Mouse (Mus musculus) embryonic facial prominence, embryonic 10.5 days (tissue): ENCODE results near the gene Lin7a. TPM values are rescaled to one million over a fixed set of nuclear protein-coding genes. Genes with fewer than 3 reads are reported as not detected.

Source experiments
- DNase-seq: peaks from one replicate; pipeline ENCODE4 v3.0.0-alpha.2; 2017; ENCODE audit warnings: low spot score
- H3K27ac ChIP-seq: fragments of 300-500 bp; sonication (generic); replicated peaks from 2 replicates; pipeline ENCODE4 v1.5.1; 2016; ENCODE audit warnings: mild to moderate bottlenecking
- H3K27me3 ChIP-seq: fragments of 300-500 bp; sonication (generic); replicated peaks from 2 replicates; pipeline ENCODE4 v1.6.1; 2016; ENCODE audit warnings: low read depth, mild to moderate bottlenecking; ENCODE audit not compliant: poor library complexity, severe bottlenecking
- H3K36me3 ChIP-seq: fragments of 300-500 bp; sonication (generic); replicated peaks from 2 replicates; pipeline ENCODE4 v1.6.1; 2016; ENCODE audit warnings: mild to moderate bottlenecking, moderate library complexity
- H3K4me1 ChIP-seq: fragments of 300-500 bp; sonication (generic); 2 replicates; pipeline ENCODE4 v1.6.1; 2016
- H3K4me3 ChIP-seq: fragments of 300-500 bp; sonication (generic); 2 replicates; pipeline ENCODE4 v1.5.1; 2016; ENCODE audit warnings: mild to moderate bottlenecking, moderate library complexity
- H3K9me3 ChIP-seq: fragments of 300-500 bp; sonication (generic); 2 replicates; pipeline ENCODE4 v1.6.1; 2016; ENCODE audit warnings: mild to moderate bottlenecking
- WGBS: fragments of 180-500 bp; shearing (Covaris S2); methylation state at CpG from one replicate; pipeline ENCODE4 v1.1.7; 2016; 5-methylcytosine and 5-hydroxymethylcytosine counted together
- polyA plus RNA-seq: library from polyadenylated mRNA; unstranded; fragments of >200 nt; fragmentation: Nextera tagmentation; extraction: Ambion mirVana; gene quantifications from 2 replicates; pipeline ENCODE4 v1.2.1, GENCODE M21; 2016

Gene Lin7a
- polyA plus RNA-seq, 1 experiment from 2014 or later: 2.0 TPM

DNA sequence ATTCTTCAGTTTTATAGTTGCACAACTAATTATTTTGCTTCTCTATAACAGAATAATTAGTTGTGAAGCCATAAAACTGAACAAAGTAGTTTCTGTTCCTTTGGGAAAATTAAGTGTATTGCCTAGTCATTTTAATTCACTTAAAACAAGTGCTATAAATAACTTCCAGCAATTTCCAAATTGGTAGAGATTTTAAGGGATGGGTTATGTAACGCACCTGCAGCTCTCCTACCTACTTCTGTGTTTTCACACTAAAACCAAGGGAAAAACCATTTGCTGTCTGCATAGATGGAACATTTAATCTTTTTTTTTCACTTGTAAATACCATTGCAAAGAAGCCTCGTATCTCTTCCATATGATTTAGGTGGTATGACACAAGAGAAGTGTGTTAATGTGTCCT is 90.5 kb downstream of the Lin7a start:
- WGBS: 86% methylated on average over 2 of the region's 2 CpGs
- DNase-seq: no peak
- H3K36me3 ChIP-seq: no peaks in the 10 kb centered on the region
- H3K27me3 ChIP-seq: no peaks in the 10 kb centered on the region
- no peak overlapping the region for H3K27ac ChIP-seq
- H3K9me3 ChIP-seq: no peaks in the 10 kb centered on the region
- no peaks in the 10 kb centered on the region for H3K4me1 ChIP-seq
- no peak overlapping the region for H3K4me3 ChIP-seq

DNA sequence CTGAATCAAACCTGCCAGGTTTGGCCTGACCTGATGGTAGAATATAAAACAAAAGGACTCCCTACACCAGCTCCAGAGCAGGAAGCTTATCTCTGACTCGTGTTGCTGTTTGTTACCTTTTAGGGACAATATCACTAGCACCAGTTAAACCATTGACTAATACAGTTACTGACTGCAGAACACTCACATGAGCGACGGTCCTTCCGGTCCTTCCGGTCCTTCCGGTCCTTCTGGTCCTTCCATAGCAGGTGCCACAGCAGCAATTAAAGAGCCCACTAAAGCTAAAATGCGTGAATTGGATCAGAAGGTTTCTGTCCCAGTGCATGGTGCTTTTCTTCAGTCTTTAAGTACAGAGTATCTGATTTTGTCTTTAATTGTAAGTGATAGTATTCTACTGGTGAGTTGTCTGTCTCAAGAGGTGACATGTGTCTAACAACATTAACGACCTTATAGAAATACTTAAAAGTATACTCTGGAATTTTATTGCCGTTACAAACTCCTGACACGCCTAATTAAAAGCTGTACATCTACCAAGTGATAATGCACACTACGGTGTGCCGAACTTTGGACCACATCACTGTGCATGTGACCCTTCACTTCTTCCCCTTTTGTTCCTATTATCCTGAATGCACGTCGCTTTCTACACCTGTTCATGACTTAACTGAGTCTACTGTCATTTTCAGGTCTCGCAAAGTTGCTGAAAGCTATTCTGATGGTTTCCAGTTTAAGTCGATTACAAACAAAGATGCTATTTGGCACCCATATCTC is 91.7 kb downstream of the Lin7a start:
- WGBS: 91% methylated on average over 16 of the region's 16 CpGs
- no peaks in the 10 kb centered on the region for H3K27me3 ChIP-seq
- H3K4me3 ChIP-seq: no peak overlapping the region
- no peaks in the 10 kb centered on the region for H3K9me3 ChIP-seq
- H3K36me3 ChIP-seq: no peaks in the 10 kb centered on the region
- H3K4me1 ChIP-seq: no peaks in the 10 kb centered on the region
- H3K27ac ChIP-seq: no peak overlapping the region
- no peak for DNase-seq

DNA sequence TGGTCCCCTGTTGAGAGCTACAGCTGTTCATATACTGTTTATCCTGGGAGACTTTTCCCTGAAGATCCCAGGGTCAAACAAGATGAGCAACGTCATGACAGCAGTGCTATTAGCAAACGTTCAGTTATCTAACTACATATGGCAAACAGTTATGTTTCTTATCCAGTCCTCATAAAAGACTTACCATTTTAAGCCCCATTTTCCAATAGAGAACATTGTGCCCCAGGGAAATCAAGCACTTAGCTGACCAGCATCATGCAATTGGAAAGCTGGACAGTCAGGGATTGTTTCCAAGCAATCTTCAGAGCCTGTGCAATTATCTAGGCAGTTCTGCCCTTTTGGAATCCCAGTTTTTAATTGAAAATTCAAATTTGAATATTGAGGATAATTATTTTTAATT is 105.7 kb downstream of the Lin7a start:
- no peaks in the 10 kb centered on the region for H3K9me3 ChIP-seq
- no peaks in the 10 kb centered on the region for H3K27me3 ChIP-seq
- H3K27ac ChIP-seq: no peak overlapping the region
- H3K36me3 ChIP-seq: no peaks in the 10 kb centered on the region
- no peak for DNase-seq
- WGBS: 49% methylated on average over 2 of the region's 2 CpGs
- no peaks in the 10 kb centered on the region for H3K4me1 ChIP-seq
- H3K4me3 ChIP-seq: no peak overlapping the region

DNA sequence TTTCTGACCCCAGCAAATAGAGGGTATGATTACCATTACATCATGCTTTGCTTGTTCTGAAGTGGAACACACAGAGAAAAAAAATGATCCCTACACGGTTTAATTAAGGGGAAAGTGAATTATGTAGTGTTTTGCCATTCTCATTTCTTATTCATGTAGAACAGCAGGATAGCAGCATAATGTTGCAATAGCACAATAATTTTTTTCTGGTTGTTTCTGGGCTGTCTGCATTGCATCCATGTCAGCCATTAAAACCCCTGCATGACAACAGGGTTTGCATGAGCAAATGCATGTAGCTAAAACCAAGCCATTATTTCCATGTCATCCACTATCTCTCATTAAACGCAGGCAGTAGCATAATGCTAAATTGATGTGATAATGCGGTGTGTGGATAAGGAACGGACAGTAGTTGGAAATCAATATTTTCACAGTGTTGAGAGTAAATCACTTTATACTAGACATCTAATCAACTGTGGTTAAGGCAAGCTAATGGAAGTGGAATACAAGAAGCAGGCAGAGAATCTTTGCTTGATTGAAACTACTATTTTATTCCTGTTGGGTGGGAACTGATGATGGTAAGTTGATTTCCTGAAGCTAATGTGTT is 109.8 kb downstream of the Lin7a start:
- Histone ChIP-seq H3K4me1 (no peaks in the 10 kb centered on the region), H3K27me3 (no peaks in the 10 kb centered on the region), H3K4me3 (no peak overlapping the region), H3K9me3 (no peaks in the 10 kb centered on the region), H3K36me3 (no peaks in the 10 kb centered on the region), H3K27ac (no peak overlapping the region)
- no peak for DNase-seq
- 86% methylated on average over 4 of the region's 4 CpGs for WGBS

DNA sequence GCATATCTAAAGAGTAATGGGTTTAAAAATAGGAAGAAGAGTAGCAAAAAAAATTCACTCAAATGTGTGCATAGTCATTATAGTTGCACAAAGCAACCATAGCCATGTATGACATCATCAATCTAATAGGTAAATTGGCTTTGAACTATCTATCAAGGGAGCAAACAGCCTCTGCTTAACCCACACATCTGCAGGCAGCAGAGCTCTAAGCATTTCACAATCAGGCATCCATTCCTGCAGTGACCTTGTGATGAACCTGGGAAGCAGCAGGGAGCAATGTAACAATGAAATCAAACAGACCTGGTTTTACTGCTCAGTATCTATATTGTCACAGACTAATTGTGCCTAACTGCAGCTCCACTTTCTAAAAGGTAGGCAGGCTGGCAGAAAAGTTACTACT is 112.3 kb downstream of the Lin7a start:
- Histone ChIP-seq H3K9me3 (no peaks in the 10 kb centered on the region), H3K27me3 (no peaks in the 10 kb centered on the region), H3K36me3 (no peaks in the 10 kb centered on the region), H3K27ac (no peak overlapping the region), H3K4me3 (no peak overlapping the region), H3K4me1 (no peaks in the 10 kb centered on the region)
- no peak for DNase-seq

DNA sequence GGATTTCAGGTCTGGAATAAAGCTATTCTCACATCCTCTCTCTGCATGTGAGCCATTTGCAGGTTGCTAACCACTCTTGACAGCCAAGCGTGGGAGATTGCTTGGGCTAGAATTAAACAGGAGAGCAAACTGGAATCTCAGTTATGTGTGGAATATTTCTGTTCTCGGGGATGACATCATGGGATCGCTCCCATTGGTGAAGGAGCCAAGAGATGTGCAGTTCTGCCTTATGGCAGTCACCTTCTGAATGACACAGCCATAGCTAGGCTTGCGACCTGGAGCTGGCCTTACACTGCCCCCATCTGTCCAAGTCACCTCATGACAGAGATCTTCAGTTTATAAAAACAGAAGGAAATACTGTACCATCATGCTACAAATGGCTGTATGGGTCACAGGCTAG is 118.0 kb downstream of the Lin7a start:
- peak; percentile 33 for DNase-seq
- no peaks in the 10 kb centered on the region for H3K9me3 ChIP-seq
- WGBS: 54% methylated on average over 4 of the region's 4 CpGs
- H3K36me3 ChIP-seq: no peaks in the 10 kb centered on the region
- H3K27me3 ChIP-seq: no peaks in the 10 kb centered on the region
- H3K4me3 ChIP-seq: no peak overlapping the region
- H3K27ac ChIP-seq: no peak overlapping the region
- H3K4me1 ChIP-seq: no peaks in the 10 kb centered on the region

DNA sequence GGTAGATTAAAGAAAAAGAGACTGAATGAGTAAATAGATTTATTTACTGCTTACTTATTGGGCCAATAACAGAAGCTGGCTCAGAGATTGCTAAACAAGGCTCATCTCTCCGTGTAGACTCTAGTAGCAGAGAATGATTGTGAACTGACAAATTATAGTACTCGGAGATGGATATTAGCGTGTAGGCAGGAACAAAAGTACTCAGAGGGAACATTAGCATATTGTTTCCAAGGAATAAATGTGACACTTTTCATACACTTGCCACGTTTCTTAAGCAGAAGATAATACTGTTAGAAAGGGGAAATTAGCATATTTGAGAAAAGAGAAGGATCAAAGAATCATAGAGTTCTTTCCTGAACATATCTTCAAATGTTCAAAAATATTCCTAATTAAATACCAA is 133.9 kb downstream of the Lin7a start:
- Histone ChIP-seq H3K4me3 (no peak overlapping the region), H3K27me3 (no peaks in the 10 kb centered on the region), H3K27ac (no peak overlapping the region), H3K9me3 (no peaks in the 10 kb centered on the region), H3K36me3 (no peaks in the 10 kb centered on the region), H3K4me1 (no peaks in the 10 kb centered on the region)
- no peak for DNase-seq
- 88% methylated on average over 4 of the region's 4 CpGs for WGBS

DNA sequence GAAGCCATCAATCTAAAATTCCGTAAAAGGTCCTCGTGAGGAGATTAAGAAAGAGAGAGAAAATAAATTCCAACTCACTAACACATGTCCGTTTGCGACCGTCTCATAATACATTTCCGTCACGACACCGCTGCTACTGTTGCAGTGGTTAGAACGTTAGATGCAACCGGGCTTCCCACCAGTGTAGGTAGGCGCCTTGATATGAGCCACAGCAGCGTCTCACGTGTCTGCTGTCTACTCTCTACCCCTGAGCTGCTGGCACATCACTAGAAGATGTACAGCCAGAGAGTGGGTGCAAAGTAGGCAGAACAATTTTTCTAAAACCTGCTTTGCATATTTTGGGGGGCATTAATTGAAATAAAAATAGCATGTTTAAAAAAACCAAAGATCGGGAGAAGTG is 146.8 kb downstream of the Lin7a start:
- Histone ChIP-seq H3K36me3 (no peaks in the 10 kb centered on the region), H3K27me3 (no peaks in the 10 kb centered on the region), H3K4me1 (no peaks in the 10 kb centered on the region), H3K9me3 (no peaks in the 10 kb centered on the region), H3K4me3 (no peak overlapping the region), H3K27ac (no peak overlapping the region)
- DNase-seq: no peak
- 92% methylated on average over 14 of the region's 14 CpGs for WGBS

DNA sequence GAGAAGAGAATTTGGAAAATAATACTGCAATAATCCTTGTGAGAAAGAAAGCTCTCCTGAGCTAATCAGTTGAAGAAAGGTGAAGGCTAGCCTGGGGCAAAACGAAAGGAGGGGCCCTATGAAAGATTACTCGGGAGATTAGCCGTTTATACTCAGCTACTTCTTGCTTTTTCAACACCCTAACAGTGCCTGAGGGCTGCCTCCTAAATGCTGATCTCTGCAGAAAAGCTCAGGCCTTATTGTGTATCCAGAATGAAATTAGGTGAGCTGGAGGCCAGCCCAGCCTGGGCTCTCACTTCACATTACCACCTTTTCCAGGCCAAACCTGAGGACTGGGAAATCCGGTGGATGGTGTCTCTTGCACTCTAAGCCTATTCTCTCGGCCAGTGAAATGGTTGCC is 165.5 kb downstream of the Lin7a start:
- no peak for DNase-seq
- Histone ChIP-seq H3K36me3 (no peaks in the 10 kb centered on the region), H3K27ac (no peak overlapping the region), H3K4me3 (no peak overlapping the region), H3K27me3 (no peaks in the 10 kb centered on the region), H3K4me1 (no peaks in the 10 kb centered on the region), H3K9me3 (no peaks in the 10 kb centered on the region)
- 53% methylated on average over 5 of the region's 5 CpGs for WGBS

DNA sequence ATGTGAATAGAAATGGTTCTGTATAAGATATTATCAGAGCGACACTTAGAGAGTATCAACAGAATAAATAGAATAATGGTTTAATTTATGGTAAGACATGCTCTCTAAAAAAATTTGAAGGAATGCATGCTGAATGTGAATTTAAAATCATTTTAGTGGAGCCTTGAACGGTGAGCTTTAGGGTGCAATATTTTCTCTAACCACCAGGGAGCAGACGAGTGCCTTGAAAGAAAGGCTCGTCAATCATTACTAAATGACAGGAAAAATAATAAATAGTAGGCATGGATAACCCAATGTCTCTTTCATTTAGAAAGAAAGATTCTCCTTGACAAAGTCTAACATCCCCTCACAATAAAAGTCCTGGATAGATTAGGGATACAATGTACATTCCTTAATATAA is 171.3 kb downstream of the Lin7a start:
- H3K27ac ChIP-seq: no peak overlapping the region
- no peaks in the 10 kb centered on the region for H3K36me3 ChIP-seq
- H3K4me3 ChIP-seq: no peak overlapping the region
- DNase-seq: no peak
- no peaks in the 10 kb centered on the region for H3K27me3 ChIP-seq
- H3K4me1 ChIP-seq: no peaks in the 10 kb centered on the region
- H3K9me3 ChIP-seq: no peaks in the 10 kb centered on the region
- 11% methylated on average over 4 of the region's 4 CpGs for WGBS

DNA sequence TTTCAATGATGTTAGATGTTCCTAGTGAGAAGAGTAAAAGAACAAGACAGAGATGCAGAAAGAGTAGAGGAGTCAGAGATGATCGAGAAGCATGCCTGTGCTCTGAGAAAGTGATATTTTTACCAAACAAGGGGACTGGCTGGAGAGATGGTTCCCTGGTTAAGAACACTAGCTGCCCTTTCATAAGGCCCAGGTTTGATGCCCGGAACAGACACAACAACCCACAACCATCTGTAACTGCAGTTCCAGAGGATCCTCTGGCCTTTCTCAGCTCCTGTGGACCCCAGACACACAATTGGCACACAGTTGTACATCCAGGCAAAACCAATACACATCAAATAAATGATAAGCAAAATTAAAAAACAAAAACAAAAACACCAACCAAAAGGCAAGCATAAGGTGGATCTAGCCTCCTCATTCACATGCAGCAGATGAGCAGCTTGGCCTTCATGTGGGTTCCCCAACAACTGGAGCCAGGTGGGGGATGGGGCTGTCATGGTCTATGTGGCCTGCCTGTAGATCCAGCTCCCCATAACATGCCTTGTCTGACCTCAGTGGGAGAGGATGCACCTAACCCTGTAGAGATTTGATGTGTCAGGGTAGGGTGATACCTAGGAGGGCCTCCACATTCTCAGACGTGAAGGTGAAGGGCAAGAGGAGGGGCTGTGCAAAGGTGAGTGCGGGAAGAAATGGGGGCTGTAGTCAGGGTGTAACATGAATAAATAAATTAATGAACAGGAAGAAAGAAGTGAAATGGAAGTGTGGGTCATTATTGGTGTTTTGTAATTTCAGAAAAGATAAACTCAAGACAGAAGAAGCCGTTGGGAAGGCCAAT is 178.2 kb downstream of the Lin7a start:
- no peak for DNase-seq
- H3K4me3 ChIP-seq: no peak overlapping the region
- 86% methylated on average over 5 of the region's 5 CpGs for WGBS
- no peaks in the 10 kb centered on the region for H3K36me3 ChIP-seq
- H3K27me3 ChIP-seq: no peaks in the 10 kb centered on the region
- H3K9me3 ChIP-seq: no peaks in the 10 kb centered on the region
- H3K27ac ChIP-seq: no peak overlapping the region
- no peaks in the 10 kb centered on the region for H3K4me1 ChIP-seq

DNA sequence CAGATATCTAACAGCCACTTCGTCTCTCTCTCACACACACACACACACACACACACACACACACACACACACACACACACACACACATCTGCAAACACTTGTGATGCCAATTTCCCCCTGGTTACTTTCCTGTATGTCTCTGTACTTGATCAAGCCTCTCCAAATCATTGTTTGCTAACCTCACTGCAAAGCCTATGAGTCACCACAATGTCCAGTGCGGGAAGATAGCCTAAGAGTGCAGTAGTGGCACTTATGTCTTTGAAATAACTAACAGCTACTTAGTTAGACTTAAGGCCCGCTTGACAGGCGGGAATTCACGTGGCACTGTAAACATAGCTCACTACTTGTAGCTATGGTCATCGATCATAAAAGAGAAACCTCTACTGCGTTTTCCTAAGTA is 196.3 kb downstream of the Lin7a start:
- 92% methylated on average over 7 of the region's 7 CpGs for WGBS
- no peak for DNase-seq

More for the DNA sequence above, 196.3 kb downstream of the Lin7a start:
- Histone ChIP-seq H3K4me1 (0 out of 2 replicates have a peak, but pooled peaks cover 4% of the 10 kb centered on the region), H3K4me3 (no peak overlapping the region), H3K9me3 (no peaks in the 10 kb centered on the region), H3K27ac (no peak overlapping the region), H3K36me3 (no peaks in the 10 kb centered on the region), H3K27me3 (no peaks in the 10 kb centered on the region)
